Mouse (Mus musculus) T-helper 17 cell (primary cell): Measurements from ENCODE around the gene Erg28.

Experiments used
- in situ Hi-C, 2 experiments: fragments of 300-600 bp; cut with MboI, MseI; formaldehyde crosslinking; loops; 1 replicate in 1 of 2; 2 replicates in 1 of 2; pipeline ENCODE4 v1.15.1; 2025; ENCODE audit warnings: high pct_unique_total_duplicates in 2 of 2

Gene Erg28

GRCm38 (mm10) chr12:85825822-85826221 is 1.5 kb upstream of the Erg28 start:
- in situ Hi-C loops, result loop anchor here in 1 of 2 experiments (25.0 kb wide), 1 partner anchor 1389 kb away; no protein-coding TSS in a partner anchor

GRCm38 (mm10) chr12:85825361-85825760 is 1.0 kb upstream of the Erg28 start:
- in situ Hi-C loops, result loop anchor here in 1 of 2 experiments (25.0 kb wide), 1 partner anchor 1388 kb away; no protein-coding TSS in a partner anchor

- in situ Hi-C loops, result no loop called here
Observed at GRCm38 (mm10) chr12:85822051-85822450, 2.3 kb downstream of the Erg28 start.

- in situ Hi-C loops, result no loop called here
Observed at GRCm38 (mm10) chr12:85813599-85813998, 10.8 kb downstream of the Erg28 start.

- in situ Hi-C loops, result no loop called here
Observed at GRCm38 (mm10) chr12:85811676-85812075, 12.7 kb downstream of the Erg28 start.

GRCm38 (mm10) chr12:85810959-85811358 is 13.4 kb downstream of the Erg28 start:
- in situ Hi-C loops, result no loop called here

- in situ Hi-C loops, result no loop called here
Observed at GRCm38 (mm10) chr12:85809726-85810125, 14.6 kb downstream of the Erg28 start.

GRCm38 (mm10) chr12:85800031-85800430 is 24.3 kb downstream of the Erg28 start:
- in situ Hi-C loops, result no loop called here

GRCm38 (mm10) chr12:85795551-85795950 is 28.8 kb downstream of the Erg28 start:
- in situ Hi-C loops, result no loop called here

GRCm38 (mm10) chr12:85794094-85794493 is 30.3 kb downstream of the Erg28 start:
- in situ Hi-C loops, result no loop called here

GRCm38 (mm10) chr12:85792821-85793346 is 31.5 kb downstream of the Erg28 start:
- in situ Hi-C loops, result no loop called here

- in situ Hi-C loops, result no loop called here
Observed at GRCm38 (mm10) chr12:85792158-85792557, 32.2 kb downstream of the Erg28 start.

GRCm38 (mm10) chr12:85784916-85785815 is 39.2 kb downstream of the Erg28 start:
- in situ Hi-C loops, result no loop called here

- in situ Hi-C loops, result no loop called here
Observed at GRCm38 (mm10) chr12:85781606-85782005, 42.7 kb downstream of the Erg28 start.

- in situ Hi-C loops, result no loop called here
Observed at GRCm38 (mm10) chr12:85779707-85780106, 44.6 kb downstream of the Erg28 start.

- in situ Hi-C loops, result no loop called here
Observed at GRCm38 (mm10) chr12:85778962-85779361, 45.4 kb downstream of the Erg28 start.

- in situ Hi-C loops, result loop anchor here in 1 of 2 experiments (25.0 kb wide), 1 partner anchor 1109 kb away; no protein-coding TSS in a partner anchor
Observed at GRCm38 (mm10) chr12:85771356-85771755, 53.0 kb downstream of the Erg28 start.

GRCm38 (mm10) chr12:85767750-85768149 is 56.6 kb downstream of the Erg28 start:
- in situ Hi-C loops, result loop anchor here in 1 of 2 experiments (25.0 kb wide), 1 partner anchor 1105 kb away; no protein-coding TSS in a partner anchor

GRCm38 (mm10) chr12:85766287-85766686 is 58.1 kb downstream of the Erg28 start:
- in situ Hi-C loops, result loop anchor here in 1 of 2 experiments (25.0 kb wide), 1 partner anchor 1104 kb away; no protein-coding TSS in a partner anchor
